Mouse (Mus musculus): ENCODE measurements around the gene Sox6. TPM values are rescaled to one million over a fixed set of nuclear protein-coding genes. Genes with fewer than 3 reads are reported as not detected.

Sox6 gene
- polyA plus RNA-seq, 2 experiments: 21.3 to 59.4 TPM

DNA sequence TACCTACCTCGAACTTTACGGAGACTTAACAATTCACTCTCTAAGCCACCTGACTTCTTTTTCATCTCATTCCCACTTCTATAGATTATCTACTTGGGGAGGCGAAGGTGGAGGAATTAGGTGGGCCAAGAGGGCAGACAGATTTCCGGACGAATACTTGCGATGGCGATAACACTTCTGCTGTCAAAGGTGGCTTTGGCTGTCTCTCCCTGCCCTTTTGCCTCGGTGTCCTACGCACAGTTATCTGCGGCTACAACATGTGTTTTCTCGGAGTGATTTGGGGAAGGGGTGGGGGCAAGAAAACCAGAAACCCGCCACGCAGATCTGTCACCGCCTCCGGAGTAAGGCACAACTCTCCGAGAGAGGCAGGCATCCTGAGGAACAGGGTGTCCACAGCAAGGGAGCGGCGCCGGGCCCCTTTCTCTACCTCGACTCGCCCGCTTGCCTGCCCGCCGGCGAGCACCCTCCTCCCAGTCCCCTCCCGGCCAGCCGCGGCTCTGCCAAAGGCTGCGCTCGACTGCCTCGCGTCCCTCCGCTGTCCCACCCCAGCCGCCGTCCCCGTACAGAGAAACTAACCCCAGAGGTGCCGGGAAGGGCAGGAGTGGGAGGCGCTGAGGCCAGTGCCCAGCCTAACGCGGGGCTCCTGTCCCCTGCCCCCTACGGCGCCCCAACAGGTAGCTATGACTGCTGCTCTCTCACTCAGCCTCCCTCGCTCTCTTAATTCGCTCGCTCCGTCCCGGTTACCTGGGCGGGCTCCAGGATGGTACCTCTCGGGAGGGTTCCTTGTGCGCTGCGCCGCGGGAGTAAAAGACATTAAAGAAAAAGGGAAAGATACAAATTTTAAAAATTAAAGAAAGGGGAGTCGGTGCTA lies 5.0 kb downstream of the Sox6 start:
- 0 out of 2 replicates have a peak, but pooled peaks have one; percentile 23 for TF ChIP-seq POLR2A (IDR thresholded peaks at IDR 0.05; ENCODE audit: borderline replicate concordance, extremely low read depth, insufficient read depth, insufficient read length)
- no peaks in the 10 kb centered on the region; the same call in 1 of the 2 replicates for H3K36me3 ChIP-seq (ENCODE audit: control insufficient read depth, insufficient read depth, low read length)
- peak overlapping the region; percentile 54 for H3K4me3 ChIP-seq (replicated peaks; ENCODE audit: low read length)
- H3K9me3 ChIP-seq (ENCODE audit: control insufficient read depth, low read length): no peaks in the 10 kb centered on the region
- peaks cover 8% of the 10 kb centered on the region; the same call in 1 of the 2 replicates for H3K4me1 ChIP-seq (ENCODE audit: control insufficient read depth, insufficient read depth, low read length)
- H3K4me2 ChIP-seq (replicated peaks; ENCODE audit: low read depth, low read length, severe bottlenecking): peak overlapping the region; percentile 96
- peak; percentile 14 for DNase-seq (ENCODE audit: low spot score)
- H3K9ac ChIP-seq (ENCODE audit: low read depth, low read length, severe bottlenecking): peak overlapping the region; percentile 75
- 0 out of 2 replicates have a peak, but pooled peaks have one; percentile 17 for ATAC-seq (ENCODE audit: low FRiP score, low read depth)
- WGBS: under 1% methylated on average over 47 of the region's 54 CpGs
- peak overlapping the region; percentile 92 for H3K27ac ChIP-seq (replicated peaks; ENCODE audit: low read depth, low read length)
- H3K27me3 ChIP-seq (ENCODE audit: control insufficient read depth, insufficient read depth, low read length): peaks cover 38% of the 10 kb centered on the region

DNA sequence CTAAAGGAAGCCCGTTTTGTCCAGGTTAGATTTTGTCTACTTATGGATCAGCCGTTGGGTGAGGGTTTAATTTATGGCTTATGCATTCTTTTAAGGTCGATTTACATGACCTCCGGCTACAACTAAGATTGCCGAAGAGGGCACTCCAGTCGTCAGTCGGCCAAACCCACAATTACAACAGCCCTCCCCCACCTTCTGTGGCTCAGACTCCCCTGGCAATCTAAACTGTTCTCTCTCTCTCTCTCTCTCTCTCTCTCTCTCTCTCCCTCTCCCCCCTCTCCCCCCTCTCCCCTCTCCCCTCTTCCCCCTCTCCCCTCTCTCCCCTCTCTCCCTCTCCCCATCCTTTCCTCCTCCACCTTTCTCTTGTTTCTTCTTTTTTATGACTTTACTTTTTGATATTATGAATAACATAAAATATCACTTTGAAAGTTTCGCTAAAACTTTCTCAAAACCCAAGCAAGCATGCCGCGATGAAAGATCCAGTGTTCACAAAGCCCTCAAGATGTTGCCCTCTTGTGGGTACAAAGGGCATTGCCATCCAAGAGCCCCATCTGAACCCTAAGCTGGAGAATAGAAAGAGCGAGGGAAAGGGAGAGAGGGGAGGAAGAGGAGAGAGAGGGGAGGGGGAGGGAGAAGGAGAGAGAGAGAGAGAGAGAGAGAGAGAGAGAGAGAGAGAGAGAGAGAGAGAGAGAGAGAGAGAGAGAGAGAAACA lies 5.8 kb downstream of the Sox6 start:
- Histone ChIP-seq H3K9me3 (ENCODE audit: control insufficient read depth, low read length) (no peaks in the 10 kb centered on the region), H3K27ac (replicated peaks; ENCODE audit: low read depth, low read length) (peak overlapping the region; percentile 94), H3K4me1 (ENCODE audit: control insufficient read depth, insufficient read depth, low read length) (peaks cover 8% of the 10 kb centered on the region; the same call in 1 of the 2 replicates), H3K9ac (ENCODE audit: low read depth, low read length, severe bottlenecking) (peak overlapping the region; percentile 84), H3K36me3 (ENCODE audit: control insufficient read depth, insufficient read depth, low read length) (no peaks in the 10 kb centered on the region; the same call in 1 of the 2 replicates), H3K27me3 (ENCODE audit: control insufficient read depth, insufficient read depth, low read length) (peaks cover 33% of the 10 kb centered on the region), H3K4me3 (replicated peaks; ENCODE audit: low read length) (peak overlapping the region; percentile 54), H3K4me2 (replicated peaks; ENCODE audit: low read depth, low read length, severe bottlenecking) (peak overlapping the region; percentile 96)
- ATAC-seq (ENCODE audit: low FRiP score, low read depth): no peak
- WGBS: under 1% methylated on average over 11 of the region's 11 CpGs
- DNase-seq (ENCODE audit: low spot score): peak; percentile 89
- TF ChIP-seq POLR2A (IDR thresholded peaks at IDR 0.05; ENCODE audit: borderline replicate concordance, extremely low read depth, insufficient read depth, insufficient read length): no peak

DNA sequence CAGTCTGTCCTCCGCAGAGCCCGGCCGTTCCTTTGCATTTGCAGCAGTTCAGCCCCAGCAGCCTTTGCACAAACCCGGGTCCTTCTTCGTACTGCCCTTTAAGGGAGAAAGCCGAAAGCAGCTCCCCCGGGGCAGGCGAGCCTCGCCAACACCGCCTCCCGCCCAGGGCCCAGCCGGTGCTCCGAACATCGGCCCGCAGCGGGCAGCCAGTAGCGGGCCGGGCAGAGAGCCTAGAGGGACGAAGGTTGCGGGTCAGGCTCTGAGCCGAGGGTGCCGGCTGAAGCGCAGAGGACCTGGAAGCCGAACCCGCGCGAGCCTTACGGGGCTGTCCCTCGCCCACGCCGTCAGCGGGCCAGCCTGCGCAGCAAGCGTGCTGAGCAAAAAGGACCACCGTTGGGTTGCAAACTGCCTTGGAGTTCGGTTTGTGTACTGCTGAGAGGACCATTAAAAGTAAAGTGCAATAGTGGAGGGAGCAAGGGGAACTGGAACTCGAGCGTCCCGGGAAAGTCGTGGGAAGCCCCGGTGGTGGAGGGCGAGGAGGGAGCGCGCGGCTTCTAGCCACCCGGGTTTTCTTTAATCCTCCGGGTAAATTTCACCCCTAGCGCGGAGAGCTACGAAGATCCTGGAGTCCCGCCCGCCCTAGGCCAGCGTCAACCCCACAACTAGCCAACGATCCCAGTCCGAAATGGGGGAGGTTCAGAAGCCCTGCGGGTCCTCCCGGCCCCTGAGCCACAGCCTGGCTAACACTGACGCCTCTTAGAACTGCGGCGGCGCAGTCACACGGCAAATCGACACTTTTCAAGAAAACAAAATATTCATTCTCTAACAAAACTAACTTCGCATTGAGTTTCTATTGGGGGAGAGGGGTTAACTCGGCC lies 6.6 kb downstream of the Sox6 start:
- H3K27me3 ChIP-seq (ENCODE audit: control insufficient read depth, insufficient read depth, low read length): peaks cover 28% of the 10 kb centered on the region

DNA sequence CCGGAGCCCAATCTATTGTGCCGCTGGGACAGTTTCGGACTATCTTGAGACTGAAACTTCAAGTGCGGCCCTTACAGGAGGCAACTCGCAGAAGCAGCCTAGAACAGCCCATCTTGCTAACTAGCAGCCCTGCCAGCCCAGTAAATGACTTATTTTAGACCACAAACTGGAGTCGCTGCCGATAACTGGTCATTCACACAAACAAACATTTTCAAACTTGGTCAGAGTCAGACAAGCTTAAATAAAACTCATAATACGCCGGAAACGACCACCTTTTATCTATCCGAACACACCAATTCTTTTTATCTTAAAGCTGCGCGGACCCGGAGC lies 7.2 kb downstream of the Sox6 start:
- 2% methylated on average over 14 of the region's 14 CpGs for WGBS
- no peak for TF ChIP-seq POLR2A (IDR thresholded peaks at IDR 0.05; ENCODE audit: borderline replicate concordance, extremely low read depth, insufficient read depth, insufficient read length)
- H3K36me3 ChIP-seq (ENCODE audit: control insufficient read depth, insufficient read depth, low read length): no peaks in the 10 kb centered on the region; the same call in 1 of the 2 replicates
- peak overlapping the region; percentile 96 for H3K4me2 ChIP-seq (replicated peaks; ENCODE audit: low read depth, low read length, severe bottlenecking)
- peak overlapping the region; percentile 54 for H3K4me3 ChIP-seq (replicated peaks; ENCODE audit: low read length)
- H3K27me3 ChIP-seq (ENCODE audit: control insufficient read depth, insufficient read depth, low read length): peaks cover 22% of the 10 kb centered on the region
- peaks cover 8% of the 10 kb centered on the region; the same call in 1 of the 2 replicates for H3K4me1 ChIP-seq (ENCODE audit: control insufficient read depth, insufficient read depth, low read length)
- ATAC-seq (ENCODE audit: low FRiP score, low read depth) (0 out of 2 replicates have a peak, but pooled peaks have one; percentile 3), DNase-seq (ENCODE audit: low spot score) (no peak)
- no peaks in the 10 kb centered on the region for H3K9me3 ChIP-seq (ENCODE audit: control insufficient read depth, low read length)
- peak overlapping the region; percentile 94 for H3K27ac ChIP-seq (replicated peaks; ENCODE audit: low read depth, low read length)
- H3K9ac ChIP-seq (ENCODE audit: low read depth, low read length, severe bottlenecking): peak overlapping the region; percentile 84

More for the DNA sequence above, 6.6 kb downstream of the Sox6 start:
- peak; percentile 43 for DNase-seq (ENCODE audit: low spot score)
- Histone ChIP-seq H3K27ac (replicated peaks; ENCODE audit: low read depth, low read length) (peak overlapping the region; percentile 94), H3K9ac (ENCODE audit: low read depth, low read length, severe bottlenecking) (peak overlapping the region; percentile 84), H3K4me2 (replicated peaks; ENCODE audit: low read depth, low read length, severe bottlenecking) (peak overlapping the region; percentile 96), H3K9me3 (ENCODE audit: control insufficient read depth, low read length) (no peaks in the 10 kb centered on the region), H3K4me1 (ENCODE audit: control insufficient read depth, insufficient read depth, low read length) (peaks cover 8% of the 10 kb centered on the region; the same call in 1 of the 2 replicates), H3K4me3 (replicated peaks; ENCODE audit: low read length) (peak overlapping the region; percentile 54), H3K36me3 (ENCODE audit: control insufficient read depth, insufficient read depth, low read length) (no peaks in the 10 kb centered on the region; the same call in 1 of the 2 replicates)
- no peak for TF ChIP-seq POLR2A (IDR thresholded peaks at IDR 0.05; ENCODE audit: borderline replicate concordance, extremely low read depth, insufficient read depth, insufficient read length)
- under 1% methylated on average over 65 of the region's 65 CpGs for WGBS
- peak; percentile 28; the same call in 1 of the 2 replicates for ATAC-seq (ENCODE audit: low FRiP score, low read depth)
